Mouse (Mus musculus) liver, embryonic 15.5 days (tissue): ENCODE measurements around the gene Akp3. TPM values are rescaled to one million over a fixed set of nuclear protein-coding genes. Genes with fewer than 3 reads are reported as not detected.

Experiments used
- polyA plus RNA-seq: library from polyadenylated mRNA; unstranded; fragments of >200 nt; fragmentation: Nextera tagmentation; extraction: Ambion mirVana; gene quantifications from 2 replicates; pipeline ENCODE4 v1.2.1, GENCODE M21; 2015

Akp3 gene
- polyA plus RNA-seq, 1 experiment from 2014 or later, result not detected

Other genes starting within 250 kb of the Akp3 start
- gene Alppl2, start 35.0 kb upstream of the Akp3 start, polyA plus RNA-seq, result not detected in 2 replicates
- 0.09 and 0.18 TPM in 2 replicates for gene Alpi, start 23.4 kb upstream of the Akp3 start, polyA plus RNA-seq
- gene Ecel1, start 31.5 kb downstream of the Akp3 start, polyA plus RNA-seq, result 0.08 TPM in 1 of 2 replicates, not detected in the other
- gene Prss56, start 58.3 kb downstream of the Akp3 start, polyA plus RNA-seq, result not detected in 2 replicates
- gene Chrnd, start 65.6 kb downstream of the Akp3 start, polyA plus RNA-seq, result 0.36 and 0.45 TPM in 2 replicates
- 0.89 and 1.1 TPM in 2 replicates for gene Chrng, start 79.7 kb downstream of the Akp3 start, polyA plus RNA-seq
- 69.4 and 73.3 TPM in 2 replicates for gene Eif4e2, start 88.9 kb downstream of the Akp3 start, polyA plus RNA-seq
- 0.05 TPM in 1 of 2 replicates, not detected in the other for gene Efhd1, start 139.4 kb downstream of the Akp3 start, polyA plus RNA-seq
- 17.9 and 18.0 TPM in 2 replicates for gene Gigyf2, start 202.0 kb downstream of the Akp3 start, polyA plus RNA-seq